Mouse (Mus musculus) liver, postnatal 0 days (tissue): ENCODE measurements around the gene Prpf19. TPM values are rescaled to one million over a fixed set of nuclear protein-coding genes. Genes with fewer than 3 reads are reported as not detected.
A peak's percentile ranks its signal among the peaks of the same experiment; 100 is the strongest.

Experiments used
- ATAC-seq: fragments of 200-750 bp; cut with Nextera tagmentation; 2 replicates; pipeline ENCODE4 v1.8.0; 2017; ENCODE audit warnings: mild to moderate bottlenecking, moderate library complexity
- DNase-seq: peaks from one replicate; pipeline ENCODE4 v3.0.0-alpha.2; 2016
- H3K27ac ChIP-seq: fragments of 300-500 bp; sonication (generic); 2 replicates; pipeline ENCODE4 v1.5.1; 2014; ENCODE audit warnings: antibody characterized with exemption, moderate library complexity, mild to moderate bottlenecking, low read depth
- H3K27me3 ChIP-seq: fragments of 300-500 bp; sonication (generic); 2 replicates; pipeline ENCODE4 v1.6.1; 2014; ENCODE audit warnings: low read length, control low read depth, mixed read lengths; ENCODE audit not compliant: insufficient read depth
- H3K36me3 ChIP-seq: fragments of 300-500 bp; sonication (generic); replicated peaks from 2 replicates; pipeline ENCODE4 v1.6.1; 2014; ENCODE audit warnings: mild to moderate bottlenecking, control low read depth, low read length, moderate library complexity, mixed read lengths; ENCODE audit not compliant: insufficient read depth
- H3K4me1 ChIP-seq: fragments of 300-500 bp; sonication (generic); 2 replicates; pipeline ENCODE4 v1.6.1; 2014; ENCODE audit warnings: antibody characterized with exemption, mild to moderate bottlenecking, control low read depth; ENCODE audit not compliant: insufficient read depth
- H3K4me2 ChIP-seq: fragments of 300-500 bp; sonication (generic); 2 replicates; pipeline ENCODE4 v1.6.1; 2014; ENCODE audit warnings: low read depth, mild to moderate bottlenecking, low read length, moderate library complexity, mixed read lengths
- H3K4me3 ChIP-seq: fragments of 300-500 bp; sonication (generic); 2 replicates; pipeline ENCODE4 v1.5.1; 2014; ENCODE audit warnings: low read depth, low read length
- H3K9ac ChIP-seq: fragments of 300-500 bp; sonication (generic); replicated peaks from 2 replicates; pipeline ENCODE4 v1.6.1; 2014; ENCODE audit warnings: mild to moderate bottlenecking, moderate library complexity
- H3K9me3 ChIP-seq: fragments of 300-500 bp; sonication (generic); 2 replicates; pipeline ENCODE4 v1.6.1; 2016; ENCODE audit warnings: mild to moderate bottlenecking, control low read depth, low read length, mixed read lengths
- CTCF ChIP-seq: sonication (generic); IDR thresholded peaks from 2 replicates; pipeline ENCODE4 v1.5.1; 2016; ENCODE audit warnings: antibody characterized with exemption, low read depth
- EP300 ChIP-seq: IDR thresholded peaks from 2 replicates; pipeline ENCODE4 v1.6.1; 2016; ENCODE audit warnings: antibody characterized with exemption, low read depth, mild to moderate bottlenecking
- WGBS: fragments of 180-500 bp; shearing (Covaris S2); extraction: QIAGEN DNeasy Blood & Tissue Kit; methylation state at CpG from one replicate; pipeline ENCODE4 v1.1.7; 2014; ENCODE audit not compliant: insufficient replicate concordance; 5-methylcytosine and 5-hydroxymethylcytosine counted together
- polyA plus RNA-seq: library from polyadenylated mRNA; unstranded; fragments of >200 nt; fragmentation: Nextera tagmentation; extraction: Ambion mirVana; gene quantifications from 2 replicates; pipeline ENCODE4 v1.2.1, GENCODE M21; 2015

The Prpf19 gene
- polyA plus RNA-seq, 1 experiment from 2014 or later, result 12.7 TPM

DNA sequence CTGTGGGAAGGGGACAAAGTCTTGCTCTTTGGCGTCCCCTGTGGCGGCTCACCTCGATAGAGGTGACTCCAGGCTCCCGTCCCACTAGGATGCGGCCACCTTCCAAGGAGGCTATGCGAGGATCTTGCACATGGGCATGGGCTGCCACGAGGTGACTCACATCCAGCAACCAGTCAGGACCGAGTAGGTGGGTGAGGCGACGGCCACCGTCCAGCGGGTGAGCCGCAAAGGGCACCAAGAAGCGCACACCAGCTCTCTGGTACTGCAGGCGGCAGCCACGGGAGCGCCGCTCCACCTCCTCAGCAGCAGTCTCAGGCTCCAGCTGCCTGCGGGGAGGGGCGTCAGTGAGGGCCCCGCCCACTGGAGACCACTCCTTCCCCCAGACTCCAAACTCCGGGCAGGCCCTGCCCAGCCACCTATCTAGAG, 34.9 kb upstream of the Prpf19 start:
- Histone ChIP-seq H3K9me3 (no peaks in the 10 kb centered on the region), H3K27me3 (no peaks in the 10 kb centered on the region), H3K9ac (no peak overlapping the region), H3K4me3 (no peak overlapping the region), H3K4me1 (no peaks in the 10 kb centered on the region), H3K4me2 (no peak overlapping the region), H3K36me3 (no peaks in the 10 kb centered on the region), H3K27ac (no peak overlapping the region)
- DNase-seq (peak; percentile 14), ATAC-seq (no peak)
- 69% methylated on average over 19 of the region's 22 CpGs for WGBS
- TF ChIP-seq CTCF (peak; percentile 30; the same call in 1 of the 2 replicates), EP300 (no peak)

DNA sequence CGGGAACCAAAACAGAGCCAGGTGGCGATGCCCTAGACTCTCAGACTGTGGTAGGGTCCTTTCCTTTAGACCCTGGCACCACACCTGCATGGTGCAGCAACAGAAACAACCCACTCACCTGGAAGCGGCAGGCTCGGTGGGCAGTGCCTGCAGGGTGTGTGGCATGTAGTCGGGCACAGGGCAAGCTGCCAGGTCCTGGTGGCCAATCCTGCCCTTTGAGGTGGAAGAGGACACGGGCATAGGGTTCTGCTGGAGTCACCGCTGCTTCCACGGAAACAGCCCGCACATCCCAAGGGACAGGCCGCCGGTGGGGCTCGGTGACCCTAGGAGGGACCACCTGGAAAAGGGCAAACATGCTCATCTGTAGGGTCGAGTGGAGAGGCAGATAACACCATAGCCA, 28.7 kb upstream of the Prpf19 start:
- no peak for ATAC-seq
- Histone ChIP-seq H3K4me2 (no peak overlapping the region), H3K9ac (no peak overlapping the region), H3K9me3 (no peaks in the 10 kb centered on the region), H3K36me3 (no peaks in the 10 kb centered on the region; the same call in 1 of the 2 replicates), H3K27ac (no peak overlapping the region), H3K4me3 (no peak overlapping the region), H3K4me1 (peaks cover 11% of the 10 kb centered on the region; the same call in 1 of the 2 replicates), H3K27me3 (peaks cover 21% of the 10 kb centered on the region)
- 77% methylated on average over 13 of the region's 13 CpGs for WGBS
- DNase-seq, result no peak
- TF ChIP-seq CTCF (no peak), EP300 (no peak)

DNA sequence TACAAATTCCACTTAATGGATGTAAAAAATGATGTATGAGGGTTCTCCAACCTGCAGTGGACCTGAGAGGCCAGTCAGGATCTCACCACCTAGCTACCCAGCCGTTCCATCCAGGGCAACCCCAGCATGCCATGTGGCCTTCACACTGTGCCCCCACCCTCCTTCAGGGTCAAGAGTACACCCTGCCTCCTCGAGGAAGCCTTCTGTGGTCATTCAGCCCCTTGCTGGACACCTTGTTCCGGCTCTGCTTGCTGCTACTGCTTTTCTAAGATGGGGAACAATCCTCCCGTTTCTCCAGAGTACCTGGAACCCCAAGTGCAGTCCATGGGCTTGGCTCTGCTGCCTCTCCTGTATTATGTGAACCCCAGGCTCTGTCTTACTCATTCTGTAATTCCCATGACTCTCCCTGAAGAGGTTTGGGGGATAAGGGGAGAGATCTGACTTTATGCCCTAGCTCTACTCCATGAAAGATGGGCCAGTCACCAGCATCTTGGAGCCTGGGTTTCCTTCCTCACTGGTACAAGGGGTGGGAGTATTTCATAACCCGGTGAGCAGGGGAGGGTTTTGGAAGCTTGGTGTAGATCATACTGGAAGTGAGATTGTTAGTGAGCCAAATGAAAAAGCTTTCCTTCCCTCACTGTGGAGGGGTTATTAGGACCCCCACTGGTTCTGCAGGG, 26.9 kb upstream of the Prpf19 start:
- Histone ChIP-seq H3K9ac (no peak overlapping the region), H3K9me3 (no peaks in the 10 kb centered on the region), H3K27me3 (peaks cover 21% of the 10 kb centered on the region), H3K27ac (no peak overlapping the region), H3K36me3 (peaks cover 6% of the 10 kb centered on the region), H3K4me1 (peaks cover 11% of the 10 kb centered on the region; the same call in 1 of the 2 replicates), H3K4me2 (no peak overlapping the region), H3K4me3 (0 out of 2 replicates have a peak overlapping the region, but pooled peaks have one; percentile 45)
- TF ChIP-seq EP300, result no peak
- no peak for TF ChIP-seq CTCF
- no peak for DNase-seq
- 38% methylated on average over 5 of the region's 5 CpGs for WGBS
- ATAC-seq, result no peak

DNA sequence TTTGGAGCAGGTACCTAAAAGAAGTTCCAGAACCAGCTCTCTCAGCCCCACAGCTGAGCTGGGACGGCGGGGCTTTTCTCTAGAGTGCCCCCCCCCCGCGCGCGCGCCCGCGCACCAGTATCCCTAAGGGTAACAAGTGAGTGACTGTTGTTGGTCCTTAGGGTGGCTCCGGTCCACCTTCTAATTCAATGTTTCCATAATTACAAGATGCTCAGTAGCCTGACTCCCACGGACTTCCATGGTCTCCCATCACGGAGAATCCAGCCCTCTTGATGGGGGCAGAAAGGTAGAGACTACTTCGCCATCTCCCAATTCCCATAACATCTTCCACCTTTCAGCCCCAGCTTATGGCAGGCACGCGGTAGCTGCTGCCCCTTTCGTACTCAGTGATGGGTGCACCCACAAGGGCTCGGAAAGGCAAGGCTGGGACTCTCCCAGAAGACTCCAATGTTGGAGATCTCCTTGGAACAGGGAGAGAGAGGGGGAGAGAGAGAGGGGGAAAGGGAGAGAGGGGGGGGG, 26.3 kb upstream of the Prpf19 start:
- TF ChIP-seq EP300, result no peak
- TF ChIP-seq CTCF, result no peak
- DNase-seq, result no peak
- Histone ChIP-seq H3K4me3 (peak overlapping the region; percentile 45; the same call in 1 of the 2 replicates), H3K36me3 (peaks cover 10% of the 10 kb centered on the region), H3K9me3 (no peaks in the 10 kb centered on the region), H3K4me2 (peak overlapping the region; percentile 66), H3K4me1 (peaks cover 11% of the 10 kb centered on the region; the same call in 1 of the 2 replicates), H3K27me3 (peaks cover 21% of the 10 kb centered on the region), H3K27ac (no peak overlapping the region), H3K9ac (peak overlapping the region; percentile 11; the same call in 1 of the 2 replicates)
- WGBS, result 5% methylated on average over 17 of the region's 17 CpGs
- ATAC-seq, result no peak

DNA sequence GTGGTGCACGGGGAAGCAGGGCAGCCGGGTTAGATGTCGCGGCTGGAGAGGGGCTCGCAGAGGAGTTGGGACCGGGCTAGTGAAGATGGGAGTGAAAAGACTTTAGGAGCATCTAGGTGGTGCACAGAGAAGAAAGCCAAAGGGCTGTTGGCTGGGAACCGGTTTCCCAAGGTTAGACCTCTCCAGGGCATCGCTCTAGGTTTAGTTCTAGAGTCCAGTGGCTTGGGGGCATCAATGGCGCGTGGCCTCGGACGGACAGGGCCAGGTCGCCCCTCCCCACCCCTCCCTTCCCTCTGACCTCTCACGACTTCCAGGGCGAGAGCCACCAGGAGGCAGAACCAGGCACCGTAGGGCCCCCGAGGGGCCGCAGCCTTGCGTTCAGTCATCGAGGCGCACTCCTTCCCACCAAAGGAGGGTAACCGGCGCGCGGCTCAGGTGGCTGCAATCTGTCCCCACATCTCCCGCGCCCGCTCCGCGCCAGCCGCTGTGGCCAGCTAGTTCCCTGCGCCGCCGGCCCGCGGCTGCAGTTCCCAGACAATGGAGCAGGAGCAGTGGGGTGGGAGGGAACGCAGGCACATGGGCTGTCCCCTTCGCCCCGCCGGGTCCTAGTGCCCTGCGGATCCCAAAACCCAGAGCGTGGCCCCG, 25.7 kb upstream of the Prpf19 start:
- Histone ChIP-seq H3K27ac (no peak overlapping the region), H3K4me1 (peaks cover 11% of the 10 kb centered on the region; the same call in 1 of the 2 replicates), H3K36me3 (peaks cover 14% of the 10 kb centered on the region), H3K4me2 (peak overlapping the region; percentile 66), H3K4me3 (peak overlapping the region; percentile 45), H3K9ac (peak overlapping the region; percentile 23; the same call in 1 of the 2 replicates), H3K9me3 (no peaks in the 10 kb centered on the region), H3K27me3 (peaks cover 21% of the 10 kb centered on the region)
- TF ChIP-seq CTCF (0 out of 2 replicates have a peak, but pooled peaks have one; percentile 17), EP300 (no peak)
- under 1% methylated on average over 43 of the region's 43 CpGs for WGBS
- ATAC-seq, result peak; percentile 56
- DNase-seq, result peak; percentile 60
